Mouse (Mus musculus) adrenal gland, postnatal 10 days (tissue): Measurements from ENCODE around the gene Ldlrad3. TPM values are rescaled to one million over a fixed set of nuclear protein-coding genes. Genes with fewer than 3 reads are reported as not detected.
A peak's percentile ranks its signal among the peaks of the same experiment; 100 is the strongest.

Experiments used
- DNase-seq: peaks from one replicate; pipeline ENCODE4 v3.0.0; 2021; ENCODE audit warnings: mixed read lengths
- total RNA-seq, 2 experiments: library from RNA; stranded (reverse); gene quantifications; 2 replicates each; pipeline ENCODE4 v1.2.3; 2021

Gene Ldlrad3
- total RNA-seq, 2 experiments from 2014 or later = 11.6 to 13.8 TPM

- DNase-seq = no peak
Measured at GRCm38 (mm10) chr2:101966017-101966416, 220.2 kb downstream of the Ldlrad3 start.

- DNase-seq = no peak
Measured at GRCm38 (mm10) chr2:101965515-101965914, 220.7 kb downstream of the Ldlrad3 start.

DNA sequence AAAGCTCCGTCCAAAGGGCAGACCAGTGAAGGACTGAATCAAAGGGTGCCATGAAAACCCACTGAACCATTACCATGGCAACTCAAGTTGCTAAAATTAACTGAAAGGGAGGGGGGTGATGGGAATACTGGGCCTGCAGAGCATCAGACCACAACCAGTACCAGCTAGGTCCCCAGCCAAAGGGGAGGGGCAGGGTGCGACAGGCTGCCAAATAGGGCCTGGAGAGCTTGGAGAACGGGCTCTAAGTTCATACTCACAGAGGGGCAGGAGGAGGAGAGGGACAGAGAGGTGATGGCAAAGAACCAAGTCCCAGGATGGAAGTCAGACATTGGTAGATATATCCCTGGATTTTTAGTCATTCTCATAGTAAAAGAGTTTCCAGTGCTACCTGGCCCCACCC is 222.8 kb downstream of the Ldlrad3 start:
- no peak for DNase-seq

DNA sequence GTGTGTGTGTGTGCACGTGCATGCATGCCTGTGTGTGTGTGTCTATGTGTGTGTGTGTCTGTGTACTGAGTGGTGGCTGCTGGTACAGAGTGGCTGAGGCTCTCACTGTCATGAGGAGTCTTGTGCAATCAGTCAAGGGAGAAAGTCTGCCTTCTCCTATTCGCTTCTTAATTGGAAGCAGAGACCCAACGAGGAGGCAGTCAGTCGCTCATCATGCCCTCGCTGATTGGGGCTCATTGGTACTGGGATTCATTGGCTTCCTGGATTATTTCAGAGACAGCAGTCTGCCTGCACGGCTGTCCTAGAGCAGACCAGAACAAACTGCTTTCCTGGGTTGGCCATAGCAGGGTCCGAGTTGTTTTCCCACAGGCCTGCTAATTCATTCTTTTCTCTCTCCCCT is 223.8 kb downstream of the Ldlrad3 start:
- DNase-seq = no peak

DNA sequence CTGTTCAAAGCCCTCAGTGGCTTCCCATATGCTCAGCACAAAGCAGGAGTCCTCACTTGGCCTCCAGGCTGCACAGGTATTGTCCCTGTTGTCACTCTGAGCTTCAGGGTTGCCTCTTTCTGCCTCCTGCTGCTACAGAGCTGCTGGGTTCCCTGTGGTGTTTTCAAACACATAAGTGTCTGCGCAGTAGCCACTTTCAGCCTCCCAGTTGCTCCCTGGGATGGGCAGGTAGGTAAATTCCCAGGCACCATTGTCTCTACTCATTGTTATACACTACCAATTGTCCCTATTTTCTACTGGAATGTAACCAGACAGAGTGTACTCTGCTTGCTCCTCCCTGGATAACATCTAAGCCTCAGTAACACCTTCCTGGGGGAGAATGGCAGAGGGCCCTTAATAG is 224.8 kb downstream of the Ldlrad3 start:
- DNase-seq = no peak

DNA sequence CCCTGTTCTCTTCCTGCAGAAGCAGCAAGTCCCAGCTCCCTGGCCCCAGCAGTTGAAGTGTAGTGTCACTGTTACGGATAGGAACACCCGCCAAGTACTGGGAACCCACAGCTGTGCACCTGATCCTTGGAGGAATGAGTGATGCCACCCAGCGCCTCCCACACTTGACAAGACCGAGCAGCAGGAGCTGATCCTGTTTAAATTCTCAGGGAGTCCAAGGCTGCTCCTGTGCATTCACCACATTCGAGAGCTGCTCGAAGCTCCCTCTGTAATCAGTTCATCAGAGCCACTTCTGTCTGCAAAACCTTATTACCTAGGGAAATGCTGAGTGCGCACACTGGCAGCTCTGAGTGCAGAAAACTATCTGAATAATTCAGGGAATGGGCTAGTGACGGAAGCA is 225.5 kb downstream of the Ldlrad3 start:
- DNase-seq = no peak

- DNase-seq = no peak
Measured at GRCm38 (mm10) chr2:101956125-101956524, 230.1 kb downstream of the Ldlrad3 start.

GRCm38 (mm10) chr2:101952951-101953361 is 233.2 kb downstream of the Ldlrad3 start:
- DNase-seq = peak; percentile 14

DNA sequence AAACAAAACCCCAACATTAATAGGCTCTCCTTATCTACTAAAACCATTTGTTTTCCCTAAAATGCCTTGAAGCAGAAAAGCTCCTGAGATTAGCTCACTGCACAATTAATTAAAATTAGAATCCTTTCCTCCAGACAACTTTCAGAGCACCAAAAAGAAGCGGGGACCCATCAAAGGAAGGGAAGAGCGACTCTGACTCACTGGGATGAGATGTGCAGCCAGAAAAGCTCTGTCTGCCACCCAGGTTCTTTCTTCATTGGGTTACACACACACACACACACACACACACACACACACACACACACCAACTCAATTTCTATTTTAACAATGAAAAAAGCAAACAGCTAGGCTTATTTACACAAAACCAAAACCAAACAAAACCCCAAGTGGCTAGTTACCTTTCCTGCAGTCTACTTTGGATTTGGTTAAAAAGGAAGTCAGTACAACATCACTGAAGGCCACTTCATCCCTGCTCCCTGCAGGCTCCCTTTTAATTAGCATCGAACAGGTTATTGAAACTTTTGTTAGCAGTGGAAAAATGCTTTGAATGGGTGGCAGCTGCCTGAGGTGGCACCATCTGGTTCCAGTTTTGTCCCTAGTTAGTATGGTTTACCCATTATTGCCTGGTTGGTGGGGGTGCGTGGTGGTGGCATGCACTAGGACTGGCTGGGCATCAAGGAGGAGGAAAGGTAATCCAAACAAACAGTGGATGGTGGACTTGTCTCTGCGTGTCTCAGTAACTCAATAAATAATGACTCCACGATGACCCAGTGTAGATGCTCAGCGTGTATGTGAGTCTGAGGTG is 235.3 kb downstream of the Ldlrad3 start:
- no peak for DNase-seq

GRCm38 (mm10) chr2:101935006-101935405 is 251.2 kb downstream of the Ldlrad3 start:
- DNase-seq = no peak

GRCm38 (mm10) chr2:101933301-101933700 is 252.9 kb downstream of the Ldlrad3 start:
- DNase-seq = no peak

- peak; percentile 33 for DNase-seq
Measured at GRCm38 (mm10) chr2:101932169-101932936, 253.8 kb downstream of the Ldlrad3 start.

DNA sequence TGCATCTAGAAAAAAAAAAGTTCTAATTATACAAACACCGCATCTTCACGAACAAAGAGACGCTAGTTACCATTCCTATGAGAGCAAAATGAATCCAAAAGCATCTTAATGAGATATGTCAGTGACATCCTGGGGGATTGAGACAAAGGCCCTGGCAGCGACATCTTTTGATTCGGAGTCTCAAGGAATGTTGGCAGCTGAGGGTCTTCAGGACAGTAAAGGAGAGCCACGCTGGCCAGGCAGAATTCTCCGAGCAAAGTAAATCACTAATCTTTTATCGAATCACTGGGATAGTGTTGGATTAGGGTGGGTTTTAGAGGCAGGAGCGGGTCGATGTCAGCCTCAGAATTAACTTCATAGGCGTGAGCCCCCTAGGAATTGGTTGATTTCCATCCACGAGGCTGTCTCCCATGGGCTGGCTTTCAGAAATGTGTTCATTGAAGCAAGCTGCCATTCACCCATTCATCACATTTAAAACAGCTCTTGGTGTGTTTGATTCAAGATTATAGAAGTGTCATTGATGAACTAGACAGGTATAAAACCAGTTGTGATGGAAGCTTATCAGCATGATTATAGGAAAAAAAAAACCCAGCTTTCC is 260.5 kb downstream of the Ldlrad3 start:
- DNase-seq = no peak

GRCm38 (mm10) chr2:101925183-101925582 is 261.0 kb downstream of the Ldlrad3 start:
- DNase-seq = no peak

GRCm38 (mm10) chr2:101923181-101923580 is 263.0 kb downstream of the Ldlrad3 start:
- DNase-seq = no peak

DNA sequence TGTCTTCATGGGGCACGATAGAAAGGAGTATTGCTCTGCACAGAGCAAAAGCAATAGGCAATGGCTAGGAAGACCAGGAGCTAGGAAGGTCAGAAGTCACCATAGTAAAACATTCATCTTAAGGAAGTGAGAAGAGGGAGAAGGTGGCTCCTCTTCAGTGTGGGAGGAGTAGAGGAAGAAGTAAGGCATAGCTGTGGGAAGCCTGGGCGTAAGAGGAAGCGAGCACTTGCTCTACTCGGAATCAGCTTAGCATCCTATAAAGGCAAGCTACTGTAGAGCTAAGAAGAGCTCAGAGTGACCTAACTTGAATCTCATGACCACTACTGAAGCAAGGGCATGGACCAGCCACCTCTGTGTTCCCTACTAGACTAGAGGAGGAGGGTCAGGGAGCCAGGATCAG is 263.9 kb downstream of the Ldlrad3 start:
- no peak for DNase-seq

DNA sequence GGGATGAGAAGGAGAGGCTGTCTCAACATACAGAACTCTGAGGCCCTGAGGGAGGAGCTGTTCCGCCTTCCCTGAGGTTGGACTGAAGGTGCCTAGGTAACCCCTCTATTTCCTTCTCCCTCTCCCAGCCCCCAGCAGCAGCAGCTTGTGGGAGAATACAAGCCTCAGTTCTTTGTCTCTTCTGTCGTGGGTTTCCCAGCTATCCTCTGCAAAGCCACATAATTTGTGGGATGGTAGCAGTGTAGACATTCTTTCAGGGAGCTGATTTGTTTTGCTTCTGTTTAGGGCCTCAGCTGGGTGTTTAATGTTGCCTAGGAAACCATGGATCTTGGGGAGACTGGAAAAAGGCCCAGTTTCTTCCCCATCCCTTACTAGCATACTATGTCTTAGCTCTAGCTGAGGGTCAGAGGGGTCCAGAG is 266.0 kb downstream of the Ldlrad3 start:
- no peak for DNase-seq

- peak; percentile 16 for DNase-seq
Measured at GRCm38 (mm10) chr2:101918518-101918917, 267.7 kb downstream of the Ldlrad3 start.

- DNase-seq = no peak
Measured at GRCm38 (mm10) chr2:101909326-101910080, 276.7 kb downstream of the Ldlrad3 start.

DNA sequence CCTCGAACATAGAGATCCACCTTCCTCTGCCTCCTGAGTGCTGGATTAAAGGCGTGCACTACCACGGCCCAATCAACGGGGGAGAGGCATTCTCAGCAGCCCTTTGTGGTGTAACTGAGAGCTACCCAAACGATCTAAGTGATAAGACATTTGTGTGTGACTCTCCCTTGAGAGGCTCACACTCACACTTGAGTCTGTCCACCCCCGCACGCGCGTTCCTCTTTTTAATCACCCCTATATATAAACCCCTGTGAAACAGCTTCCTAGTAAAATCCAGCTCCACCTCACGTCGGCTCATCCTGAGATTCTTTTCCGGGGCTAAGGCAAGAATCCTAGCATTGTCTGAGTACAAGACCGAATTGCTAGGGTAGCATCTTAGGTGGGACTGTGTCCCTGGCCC is 277.4 kb downstream of the Ldlrad3 start:
- DNase-seq = no peak

DNA sequence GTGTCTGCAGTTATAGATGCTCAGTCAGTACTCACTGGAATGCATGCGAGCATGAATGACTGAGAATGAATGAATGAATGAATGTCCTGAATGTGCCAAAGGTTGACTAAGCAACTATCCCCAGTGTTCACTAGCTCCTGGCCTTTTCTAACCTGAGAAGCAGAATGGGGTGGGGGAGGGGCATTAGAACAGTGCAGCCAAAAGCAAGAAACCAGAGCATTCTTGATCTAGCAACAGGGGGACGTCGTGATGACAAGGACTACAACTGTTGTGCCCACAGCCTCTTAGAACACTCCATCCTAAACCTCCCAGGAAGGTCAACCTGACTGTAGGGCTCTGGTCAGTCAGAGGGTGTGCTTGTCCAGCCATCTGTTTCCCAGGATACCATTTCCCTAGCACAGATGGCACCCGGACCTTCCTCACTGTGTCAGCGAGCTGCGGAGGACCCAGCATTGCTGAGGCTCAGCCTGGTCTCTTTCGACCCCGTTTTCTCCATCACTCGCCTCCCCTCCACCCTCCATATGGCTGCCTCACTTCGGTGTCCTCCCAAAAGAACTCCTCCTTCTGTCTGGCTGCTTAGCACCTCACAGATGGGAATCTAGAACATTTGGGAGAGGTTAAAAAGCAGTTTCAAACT is 278.7 kb downstream of the Ldlrad3 start:
- no peak for DNase-seq

DNA sequence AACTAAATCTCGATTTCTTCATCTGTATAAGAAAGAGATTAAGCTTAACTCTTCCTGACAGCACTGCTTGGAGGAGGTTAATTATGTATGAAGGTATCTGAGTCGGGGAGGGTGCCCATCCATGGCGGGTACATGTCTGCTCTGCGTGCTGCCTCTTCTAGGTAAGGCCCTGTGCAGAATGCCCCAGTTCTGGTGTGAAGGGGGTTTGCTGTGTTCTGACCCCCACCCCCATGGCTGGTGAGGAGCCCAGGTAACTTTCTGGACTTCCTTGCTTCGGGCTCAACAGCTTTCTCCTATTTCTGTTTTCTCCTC is 279.9 kb downstream of the Ldlrad3 start:
- no peak for DNase-seq
